Comparison of ENCODE assay signal across 8 mouse cellular contexts in the genomic region with DNA sequence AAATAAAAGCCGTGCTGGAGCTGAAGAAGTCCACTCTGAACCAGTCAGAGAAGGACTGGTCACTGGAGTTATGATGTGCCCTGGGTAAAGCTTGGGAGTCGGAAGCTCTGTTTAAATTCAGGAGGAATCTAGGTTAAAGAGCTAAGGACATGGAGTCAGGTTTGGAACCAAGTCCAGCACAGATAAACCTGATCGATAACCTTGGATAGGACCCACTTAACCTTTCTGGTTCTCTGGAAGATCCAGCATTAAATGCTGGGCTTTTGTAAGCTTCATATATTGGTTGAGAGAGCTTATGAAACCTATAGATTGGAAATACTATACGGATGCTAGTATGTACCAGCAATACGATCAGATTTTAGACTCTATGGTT. TPM values are rescaled to one million over a fixed set of nuclear protein-coding genes. Genes with fewer than 3 reads are reported as not detected.
A peak's percentile ranks its signal among the peaks of the same experiment; 100 is the strongest.
DNase-seq lines count a peak whose midpoint lies in the region; ATAC-seq and TF ChIP-seq lines count a peak whose summit lies in the region.

No protein-coding gene starts in this region.

- TF ChIP-seq EP300 in liver, postnatal 0 days (IDR thresholded peaks at IDR 0.05; ENCODE audit: low read depth): no peak

- H3K9me3 ChIP-seq in heart, embryonic 12.5 days (replicated peaks): no peaks in the 10 kb centered on the region
- no peaks in the 10 kb centered on the region for H3K9me3 ChIP-seq in E14TG2a.4 (ENCODE audit: low read length)
- H3K9me3 ChIP-seq in forebrain, embryonic 16.5 days (ENCODE audit: control insufficient read depth, low read length): no peaks in the 10 kb centered on the region
- no peaks in the 10 kb centered on the region for H3K9me3 ChIP-seq in liver, postnatal 0 days (ENCODE audit: low read length)

- peaks cover 10% of the 10 kb centered on the region for H3K36me3 ChIP-seq in heart, embryonic 12.5 days
- H3K36me3 ChIP-seq in E14TG2a.4 (ENCODE audit: insufficient read depth, low read length): 0 out of 2 replicates have a peak, but pooled peaks cover 3% of the 10 kb centered on the region
- H3K36me3 ChIP-seq in forebrain, embryonic 16.5 days (ENCODE audit: control insufficient read depth, insufficient read depth): no peaks in the 10 kb centered on the region
- H3K36me3 ChIP-seq in liver, postnatal 0 days (replicated peaks; ENCODE audit: insufficient read depth, low read length): 0 out of 2 replicates have a peak, but pooled peaks cover 2% of the 10 kb centered on the region

- intact Hi-C loops in heart, postnatal 36 days (cut with DNase I): no loop called here

- H3K27ac ChIP-seq in heart, embryonic 12.5 days (ENCODE audit: poor library complexity, severe bottlenecking): peak overlapping the region; percentile 90
- H3K27ac ChIP-seq in forebrain, embryonic 16.5 days (ENCODE audit: low read length): no peak overlapping the region
- H3K27ac ChIP-seq in liver, postnatal 0 days (ENCODE audit: low read depth): peak overlapping the region; percentile 84

- H3K4me3 ChIP-seq in heart, embryonic 12.5 days: peak overlapping the region; percentile 84
- peak overlapping the region; percentile 92 for H3K4me3 ChIP-seq in E14TG2a.4 (replicated peaks; ENCODE audit: low read length)
- H3K4me3 ChIP-seq in forebrain, embryonic 16.5 days (replicated peaks; ENCODE audit: low read length): peak overlapping the region; percentile 90
- H3K4me3 ChIP-seq in liver, postnatal 0 days (ENCODE audit: low read depth, low read length): peak overlapping the region; percentile 80

- WGBS in heart, embryonic 12.5 days: 20% methylated on average over 5 of the region's 5 CpGs
- 31% methylated on average over 5 of the region's 5 CpGs for WGBS in forebrain, embryonic 16.5 days
- whole genome bisulfite sequencing in liver, postnatal 0 days (ENCODE audit: insufficient replicate concordance): 25% methylated on average over 5 of the region's 5 CpGs

- ATAC-seq in heart, embryonic 12.5 days (ENCODE audit: insufficient number of reproducible peaks, low FRiP score): no peak
- ATAC-seq in forebrain, embryonic 16.5 days: no peak
- ATAC-seq in liver, postnatal 0 days: peak; percentile 48

- H3K27me3 ChIP-seq in heart, embryonic 12.5 days (replicated peaks): no peaks in the 10 kb centered on the region
- no peaks in the 10 kb centered on the region for H3K27me3 ChIP-seq in E14TG2a.4 (ENCODE audit: insufficient read depth, low read length)
- no peaks in the 10 kb centered on the region for H3K27me3 ChIP-seq in forebrain, embryonic 16.5 days (replicated peaks; ENCODE audit: control insufficient read depth, insufficient read depth, low read length)
- no peaks in the 10 kb centered on the region for H3K27me3 ChIP-seq in liver, postnatal 0 days (ENCODE audit: insufficient read depth, low read length)

- peak overlapping the region; percentile 85 for H3K9ac ChIP-seq in heart, embryonic 12.5 days
- peak overlapping the region; percentile 87 for H3K9ac ChIP-seq in forebrain, embryonic 16.5 days (replicated peaks; ENCODE audit: low read depth, low read length)
- H3K9ac ChIP-seq in liver, postnatal 0 days (replicated peaks): peak overlapping the region; percentile 76

- peaks cover 33% of the 10 kb centered on the region for H3K4me1 ChIP-seq in heart, embryonic 12.5 days (replicated peaks)
- peaks cover 48% of the 10 kb centered on the region for H3K4me1 ChIP-seq in E14TG2a.4 (replicated peaks; ENCODE audit: low read depth, low read length)
- H3K4me1 ChIP-seq in forebrain, embryonic 16.5 days (replicated peaks; ENCODE audit: control insufficient read depth, insufficient read depth, low read length): peaks cover 16% of the 10 kb centered on the region
- peaks cover 22% of the 10 kb centered on the region for H3K4me1 ChIP-seq in liver, postnatal 0 days (ENCODE audit: insufficient read depth)

- no peak for TF ChIP-seq CTCF in E14TG2a.4 (conservative IDR thresholded peaks at IDR 0.05; ENCODE audit: low read length)
- TF ChIP-seq CTCF in liver, postnatal 0 days (IDR thresholded peaks at IDR 0.05; ENCODE audit: low read depth): no peak

- no peak for DNase-seq in heart, postnatal 36 days
- no peak for DNase-seq in liver, postnatal 0 days
- no peak for DNase-seq in cerebellum, postnatal 25 days
- DNase-seq in layer of hippocampus, adult 11-12 months (ENCODE audit: low spot score): no peak
- no peak for DNase-seq in embryo, embryonic 9.5 days (ENCODE audit: extremely low spot score)

- peak overlapping the region; percentile 80 for H3K4me2 ChIP-seq in heart, embryonic 12.5 days
- H3K4me2 ChIP-seq in forebrain, embryonic 16.5 days (ENCODE audit: low read length): peak overlapping the region; percentile 81
- H3K4me2 ChIP-seq in liver, postnatal 0 days (ENCODE audit: low read depth, low read length): peak overlapping the region; percentile 92

RNA-seq across cellular contexts. Expression of gene Fam222b, which starts 0.7 kb away (rescaled TPM):
- 22.6 and 23.3 TPM in 2 replicates for polyA plus RNA-seq in heart, embryonic 12.5 days (2016; fragmentation: Nextera tagmentation; extraction: Ambion mirVana)
- total RNA-seq in heart, postnatal 36 days (2021): 10 to 100 TPM; 11.7 to 12.3 TPM
- 18.8 and 21.1 TPM in 2 replicates for polyA plus RNA-seq in forebrain, embryonic 16.5 days (2015; fragmentation: Nextera tagmentation; extraction: Ambion mirVana)
- polyA plus RNA-seq in liver, postnatal 0 days (2015; fragmentation: Nextera tagmentation; extraction: Ambion mirVana): 5.9 and 7.5 TPM in 2 replicates

RNA-seq across cellular contexts. Expression of gene Eral1, which starts 14.9 kb away (rescaled TPM):
- polyA plus RNA-seq in heart, embryonic 12.5 days (2016; fragmentation: Nextera tagmentation; extraction: Ambion mirVana): 22.6 and 23.7 TPM in 2 replicates
- total RNA-seq in heart, postnatal 36 days (2021): 10 to 100 TPM; 26.2 to 28.4 TPM
- polyA plus RNA-seq in forebrain, embryonic 16.5 days (2015; fragmentation: Nextera tagmentation; extraction: Ambion mirVana): 34.2 and 34.3 TPM in 2 replicates
- polyA plus RNA-seq in liver, postnatal 0 days (2015; fragmentation: Nextera tagmentation; extraction: Ambion mirVana): 9.3 and 10.6 TPM in 2 replicates

RNA-seq across cellular contexts. Expression of gene Flot2, which starts 57.4 kb away (rescaled TPM):
- polyA plus RNA-seq in heart, embryonic 12.5 days (2016; fragmentation: Nextera tagmentation; extraction: Ambion mirVana): 71.7 and 73.4 TPM in 2 replicates
- total RNA-seq in heart, postnatal 36 days (2021): 10 to 100 TPM; 63.5 to 64.3 TPM
- polyA plus RNA-seq in forebrain, embryonic 16.5 days (2015; fragmentation: Nextera tagmentation; extraction: Ambion mirVana): 101 and 106 TPM in 2 replicates
- polyA plus RNA-seq in liver, postnatal 0 days (2015; fragmentation: Nextera tagmentation; extraction: Ambion mirVana): 23.1 and 25.9 TPM in 2 replicates
